Mouse (Mus musculus) liver, embryonic 14 days (tissue): ENCODE measurements around the gene Gm9936. TPM values are rescaled to one million over a fixed set of nuclear protein-coding genes. Genes with fewer than 3 reads are reported as not detected.

Experiments used
- polyA plus RNA-seq: library from polyadenylated mRNA; depleted of rRNA; stranded (reverse); fragments of >200 nt; gene quantifications from 2 replicates; pipeline ENCODE4 v1.2.3, GENCODE M21; 2012; rRNA removed

Gene Gm9936
- polyA plus RNA-seq: not detected in 2 replicates

GRCm38 (mm10) chr5:114858582-114858981, at the start of gene Gm9936:
Gm9936 (minus strand) TSS chr5:114858682.

GRCm38 (mm10) chr5:114896688-114897373, 38.3 kb upstream of the Gm9936 start, which contains the start of gene Oasl2:
Oasl2 (plus strand) TSS chr5:114896936.

DNA sequence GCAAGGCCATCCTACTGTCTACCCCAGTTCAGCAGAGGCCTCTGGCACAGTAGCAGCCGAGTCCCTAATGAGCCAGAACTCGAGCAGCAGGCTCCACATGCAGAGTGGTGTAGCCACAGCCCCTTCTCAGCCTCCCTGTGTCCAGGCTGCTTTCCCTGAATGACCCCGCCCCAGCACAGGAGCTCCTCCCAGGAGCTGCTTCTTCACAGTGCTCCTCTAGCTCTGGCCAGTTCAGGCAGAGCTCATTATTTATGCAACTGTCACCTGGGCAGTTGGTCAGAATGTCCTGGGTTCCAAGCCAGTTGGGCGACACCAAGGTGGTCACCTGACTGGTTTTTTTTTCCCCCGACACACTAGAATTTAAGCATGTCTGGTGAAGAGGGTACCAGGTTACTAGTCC, 5.1 kb downstream of the Gm9936 start, which contains the start of gene 4930519G04Rik:
Gene 4930519G04Rik (plus strand): TSS at position 301 of the 400 bp plus-strand sequence.

GRCm38 (mm10) chr5:114822796-114823688, 35.4 kb downstream of the Gm9936 start, which contains the start of gene 1500011B03Rik:
1500011B03Rik (minus strand) TSS chr5:114823468.

Other genes starting within 250 kb of the Gm9936 start
- gene Trpv4, start 200.3 kb downstream of the Gm9936 start, polyA plus RNA-seq: 0.18 and 0.24 TPM in 2 replicates
- gene Gltp, start 167.7 kb downstream of the Gm9936 start, polyA plus RNA-seq: 16.3 and 20.1 TPM in 2 replicates
- 7.0 and 7.9 TPM in 2 replicates for gene Tchp, start 150.9 kb downstream of the Gm9936 start, polyA plus RNA-seq
- 36.2 and 42.6 TPM in 2 replicates for gene Ankrd13a, start 84.0 kb downstream of the Gm9936 start, polyA plus RNA-seq
- 12.2 and 14.8 TPM in 2 replicates for gene Git2, start 83.2 kb downstream of the Gm9936 start, polyA plus RNA-seq
- gene 1500011B03Rik, start 35.2 kb downstream of the Gm9936 start, polyA plus RNA-seq: 17.4 and 19.0 TPM in 2 replicates
- gene 4930519G04Rik, start 5.0 kb downstream of the Gm9936 start, polyA plus RNA-seq: not detected in 2 replicates
- gene Oasl2, start 38.3 kb upstream of the Gm9936 start, polyA plus RNA-seq: 1.9 and 3.1 TPM in 2 replicates
- gene Oasl1, start 64.6 kb upstream of the Gm9936 start, polyA plus RNA-seq: 0.70 TPM in 2 replicates
- gene 2210016L21Rik, start 83.5 kb upstream of the Gm9936 start, polyA plus RNA-seq: 7.5 and 8.0 TPM in 2 replicates
- gene Hnf1a, start 112.4 kb upstream of the Gm9936 start, polyA plus RNA-seq: 0.89 and 1.2 TPM in 2 replicates
- gene Sppl3, start 152.5 kb upstream of the Gm9936 start, polyA plus RNA-seq: 14.6 and 17.8 TPM in 2 replicates
- gene Gm10401, start 239.6 kb upstream of the Gm9936 start, polyA plus RNA-seq: not detected in 2 replicates